Mouse (Mus musculus): ENCODE data around the gene Vps37d. TPM values are rescaled to one million over a fixed set of nuclear protein-coding genes. Genes with fewer than 3 reads are reported as not detected.
A peak's percentile ranks its signal among the peaks of the same experiment; 100 is the strongest.

The Vps37d gene
- polyA plus RNA-seq, 1 experiment: not detected

- peak overlapping the region; percentile 5 for H3K4me3 ChIP-seq (ENCODE audit: insufficient read depth, low read length)
- H3K27ac ChIP-seq (ENCODE audit: insufficient read depth, low read depth, low read length): no peak overlapping the region
- no peak for TF ChIP-seq CTCF (IDR thresholded peaks at IDR 0.05; ENCODE audit: low read depth, low read length)
- TF ChIP-seq POLR2A (IDR thresholded peaks at IDR 0.05; ENCODE audit: borderline replicate concordance, low read depth, low read length): no peak
- no peaks in the 10 kb centered on the region for H3K4me1 ChIP-seq (ENCODE audit: control insufficient read depth, insufficient read depth, low read length)
Measured at GRCm38 (mm10) chr5:135107521-135108501, 29.7 kb upstream of the Vps37d start.

GRCm38 (mm10) chr5:135106758-135107256 is 28.7 kb upstream of the Vps37d start:
- H3K4me1 ChIP-seq (ENCODE audit: control insufficient read depth, insufficient read depth, low read length): no peaks in the 10 kb centered on the region
- H3K4me3 ChIP-seq (ENCODE audit: insufficient read depth, low read length): peak overlapping the region; percentile 50
- no peak overlapping the region for H3K27ac ChIP-seq (ENCODE audit: insufficient read depth, low read depth, low read length)
- TF ChIP-seq CTCF (IDR thresholded peaks at IDR 0.05; ENCODE audit: low read depth, low read length): no peak

- H3K4me3 ChIP-seq (ENCODE audit: insufficient read depth, low read length): no peak overlapping the region
- no peak overlapping the region for H3K27ac ChIP-seq (ENCODE audit: insufficient read depth, low read depth, low read length)
- TF ChIP-seq POLR2A (IDR thresholded peaks at IDR 0.05; ENCODE audit: borderline replicate concordance, low read depth, low read length) (no peak), CTCF (IDR thresholded peaks at IDR 0.05; ENCODE audit: low read depth, low read length) (peak; percentile 50)
- no peaks in the 10 kb centered on the region for H3K4me1 ChIP-seq (ENCODE audit: control insufficient read depth, insufficient read depth, low read length)
Measured at GRCm38 (mm10) chr5:135103999-135104660, 26.1 kb upstream of the Vps37d start.

GRCm38 (mm10) chr5:135100981-135101380 is 22.9 kb upstream of the Vps37d start:
- H3K4me3 ChIP-seq (ENCODE audit: insufficient read depth, low read length): no peak overlapping the region
- no peaks in the 10 kb centered on the region for H3K4me1 ChIP-seq (ENCODE audit: control insufficient read depth, insufficient read depth, low read length)
- no peak overlapping the region for H3K27ac ChIP-seq (ENCODE audit: insufficient read depth, low read depth, low read length)

GRCm38 (mm10) chr5:135089653-135090052 is 11.6 kb upstream of the Vps37d start, which contains the start of gene Mlxipl:
TSS of gene Mlxipl (plus strand) at chr5:135089890.
- Histone ChIP-seq H3K27ac (ENCODE audit: insufficient read depth, low read depth, low read length) (no peak within 1 kb of the TSS), H3K4me3 (ENCODE audit: insufficient read depth, low read length) (no peak within 1 kb of the TSS), H3K4me1 (ENCODE audit: control insufficient read depth, insufficient read depth, low read length) (peaks cover 5% of the 10 kb centered on the region)
- TF ChIP-seq POLR2A (IDR thresholded peaks at IDR 0.05; ENCODE audit: borderline replicate concordance, low read depth, low read length) (no peak), CTCF (IDR thresholded peaks at IDR 0.05; ENCODE audit: low read depth, low read length) (no peak)

More at GRCm38 (mm10) chr5:135100981-135101380, 22.9 kb upstream of the Vps37d start:
- no peak for TF ChIP-seq POLR2A (IDR thresholded peaks at IDR 0.05; ENCODE audit: borderline replicate concordance, low read depth, low read length)
- TF ChIP-seq CTCF (IDR thresholded peaks at IDR 0.05; ENCODE audit: low read depth, low read length): no peak

- H3K4me1 ChIP-seq (ENCODE audit: control insufficient read depth, insufficient read depth, low read length): peaks cover 5% of the 10 kb centered on the region
- TF ChIP-seq POLR2A (IDR thresholded peaks at IDR 0.05; ENCODE audit: borderline replicate concordance, low read depth, low read length): no peak
- TF ChIP-seq CTCF (IDR thresholded peaks at IDR 0.05; ENCODE audit: low read depth, low read length): no peak
- no peak overlapping the region for H3K4me3 ChIP-seq (ENCODE audit: insufficient read depth, low read length)
- no peak overlapping the region for H3K27ac ChIP-seq (ENCODE audit: insufficient read depth, low read depth, low read length)
Measured at GRCm38 (mm10) chr5:135086871-135087270, 8.8 kb upstream of the Vps37d start.

- Histone ChIP-seq H3K4me1 (ENCODE audit: control insufficient read depth, insufficient read depth, low read length) (peaks cover 3% of the 10 kb centered on the region), H3K27ac (ENCODE audit: insufficient read depth, low read depth, low read length) (no peak overlapping the region), H3K4me3 (ENCODE audit: insufficient read depth, low read length) (no peak overlapping the region)
- TF ChIP-seq CTCF (IDR thresholded peaks at IDR 0.05; ENCODE audit: low read depth, low read length): no peak
- TF ChIP-seq POLR2A (IDR thresholded peaks at IDR 0.05; ENCODE audit: borderline replicate concordance, low read depth, low read length): no peak
Measured at GRCm38 (mm10) chr5:135080539-135080938, 2.5 kb upstream of the Vps37d start.

GRCm38 (mm10) chr5:135079578-135079977 is 1.5 kb upstream of the Vps37d start:
- no peak overlapping the region for H3K27ac ChIP-seq (ENCODE audit: insufficient read depth, low read depth, low read length)
- no peak for TF ChIP-seq POLR2A (IDR thresholded peaks at IDR 0.05; ENCODE audit: borderline replicate concordance, low read depth, low read length)
- TF ChIP-seq CTCF (IDR thresholded peaks at IDR 0.05; ENCODE audit: low read depth, low read length): no peak
- H3K4me1 ChIP-seq (ENCODE audit: control insufficient read depth, insufficient read depth, low read length): no peaks in the 10 kb centered on the region
- no peak overlapping the region for H3K4me3 ChIP-seq (ENCODE audit: insufficient read depth, low read length)

GRCm38 (mm10) chr5:135078482-135078810 is 380 bp upstream of the Vps37d start:
- peak overlapping the region; percentile 52 for H3K4me3 ChIP-seq (ENCODE audit: insufficient read depth, low read length)
- TF ChIP-seq CTCF (IDR thresholded peaks at IDR 0.05; ENCODE audit: low read depth, low read length) (no peak), POLR2A (IDR thresholded peaks at IDR 0.05; ENCODE audit: borderline replicate concordance, low read depth, low read length) (no peak)
- H3K27ac ChIP-seq (ENCODE audit: insufficient read depth, low read depth, low read length): no peak overlapping the region
- no peaks in the 10 kb centered on the region for H3K4me1 ChIP-seq (ENCODE audit: control insufficient read depth, insufficient read depth, low read length)

Data from bone marrow macrophage, adult 2 months (primary cell).